In the genomic region with DNA sequence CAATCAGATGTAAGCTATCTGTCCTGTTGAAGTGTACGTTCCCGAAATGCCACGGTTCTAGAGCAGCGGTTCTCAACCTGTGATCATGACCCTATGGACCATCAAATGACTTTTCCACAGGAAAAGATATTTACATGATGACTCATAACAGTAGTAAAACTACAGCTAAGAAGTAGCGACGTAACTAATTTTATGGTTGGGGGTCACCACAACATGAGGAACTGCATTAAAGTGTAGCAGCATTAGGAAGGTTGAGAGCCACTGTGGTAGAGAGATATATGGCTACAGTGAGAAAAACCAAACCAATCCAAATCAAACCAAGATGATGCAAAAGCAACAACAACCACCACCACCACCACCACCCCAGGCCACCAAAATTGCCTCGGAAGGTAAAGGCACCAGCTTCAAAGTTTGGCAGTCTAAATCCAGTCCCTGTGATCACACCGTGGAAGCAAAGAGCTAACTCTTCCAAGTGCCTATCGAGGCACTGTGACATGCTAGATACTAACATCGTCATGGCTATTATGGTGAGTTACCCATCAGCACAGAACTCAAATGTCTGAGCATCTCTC, we compare ENCODE assay signal across 16 mouse cellular contexts. TPM values are rescaled to one million over a fixed set of nuclear protein-coding genes. Genes with fewer than 3 reads are reported as not detected.
DNase-seq lines count a peak whose midpoint lies in the region; TF ChIP-seq lines count a peak whose summit lies in the region.
"Had no signal": no experiment of that assay in that cellular context is flagged by ENCODE, and none has a peak within 500 bp of the region (broad histone marks: within the 10 kb centered on the region; RNA-seq: fewer than 3 reads in every experiment).

No protein-coding gene starts in this region.

- no peaks in the 10 kb centered on the region for H3K79me2 ChIP-seq in CH12.LX (replicated peaks; ENCODE audit: control insufficient read depth, extremely low read depth, insufficient read depth, poor library complexity, severe bottlenecking)

- peak overlapping the region; percentile 76 for H3K9ac ChIP-seq in CH12.LX (ENCODE audit: insufficient read depth, low read depth)

- peak overlapping the region; percentile 85 for H3K4me2 ChIP-seq in CH12.LX (ENCODE audit: insufficient read depth, low read depth, poor library complexity, severe bottlenecking)

- peak; percentile 99 for TF ChIP-seq EP300 in CH12.LX (IDR thresholded peaks at IDR 0.05; ENCODE audit: low read length)

- H3K27me3 ChIP-seq in CH12.LX (replicated peaks), result no peaks in the 10 kb centered on the region

- peak overlapping the region; percentile 77 for H3K27ac ChIP-seq in CH12.LX (ENCODE audit: insufficient read depth, low read depth)

- no peak for TF ChIP-seq CTCF in CH12.LX (conservative IDR thresholded peaks at IDR 0.05 in 1 of 2, IDR thresholded peaks at IDR 0.05 in 1 of 2; ENCODE audit: low read depth in 2 of 2, low read length in 2 of 2)

- dilution Hi-C loops in CH12.LX (cut with MboI; ENCODE audit: extremely low pct_ligation_motif_present, extremely low pct_unique_long_range_greater_than_20kb, low sequenced_read_pairs), result no loop called here

- H3K36me3 ChIP-seq in CH12.LX (replicated peaks in 1 of 2; ENCODE audit: control insufficient read depth in 1 of 2, insufficient read depth in 1 of 2, low read length in 1 of 2), result no peaks in the 10 kb centered on the region
- H3K36me3 ChIP-seq: G1E had no signal

- no peaks in the 10 kb centered on the region for H3K9me3 ChIP-seq in CH12.LX (replicated peaks; ENCODE audit: low read length)
- H3K9me3 ChIP-seq: G1E had no signal

- peak overlapping the region; percentile 20 to 67 (median 25) for H3K4me3 ChIP-seq in CH12.LX (replicated peaks in 1 of 3; ENCODE audit: low read depth in 2 of 3, low read length in 2 of 3, poor library complexity in 1 of 3)

- DNase-seq in heart, adult 11 months, result peak; percentile 52
- no peak for DNase-seq in heart, adult 9 months (ENCODE audit: low spot score in 2 of 2)
- peak; percentile 83 for DNase-seq in CH12.LX (ENCODE audit: extremely low read depth)
- DNase-seq in adrenal gland, postnatal 36 days, result no peak
- DNase-seq: adrenal gland, adult 2 months; adrenal gland, adult 8-10 months; adrenal gland, postnatal 10 days; adrenal gland, postnatal 14 days; adrenal gland, postnatal 25 days; B cell, adult 2 months; cerebellum, adult 11 months; cerebellum, adult 11-12 months; cerebellum, adult 18-20 months; cerebellum, adult 2 months; cerebellum, adult 8-10 months had no signal

- no peak for TF ChIP-seq POLR2A in CH12.LX (IDR thresholded peaks at IDR 0.05; ENCODE audit: low read depth, low read length)

- in situ Hi-C loops in CH12.LX (cut with MboI; ENCODE audit: low pct_ligation_motif_present, low pct_unique_long_range_greater_than_20kb, low sequenced_read_pairs), result loop anchor here (5.0 to 25.0 kb wide), 2 partner anchors 301 to 726 kb away; no protein-coding TSS in a partner anchor

- TF ChIP-seq RAD21 in CH12.LX (IDR thresholded peaks at IDR 0.05; ENCODE audit: low read depth, low read length), result no peak; the same call in 1 of the 2 replicates

- H3K4me1 ChIP-seq in CH12.LX (ENCODE audit: control insufficient read depth in 1 of 2, insufficient read depth in 2 of 2), result peaks cover 7 to 32% of the 10 kb centered on the region in 2 experiments; a peak in 3 of 4 replicates

TF ChIP-seq in CH12.LX, 34 proteins besides CTCF, POLR2A, EP300 and RAD21:
- TF ChIP-seq PAX5 (IDR thresholded peaks at IDR 0.05; ENCODE audit: low read length), result no peak
- no peak for TF ChIP-seq ZKSCAN1 (IDR thresholded peaks at IDR 0.05; ENCODE audit: borderline replicate concordance, low read depth, low read length)
- TF ChIP-seq UBTF (IDR thresholded peaks at IDR 0.05; ENCODE audit: low read depth, low read length), result no peak
- TF ChIP-seq ELF1 (IDR thresholded peaks at IDR 0.05; ENCODE audit: low read depth, low read length), result peak; percentile 32; the same call in 1 of the 2 replicates
- no peak for TF ChIP-seq ZMIZ1 (IDR thresholded peaks at IDR 0.05; ENCODE audit: low read depth, low read length)
- TF ChIP-seq USF2 (conservative IDR thresholded peaks at IDR 0.05; ENCODE audit: low read depth, low read length), result no peak
- TF ChIP-seq ZNF384 (IDR thresholded peaks at IDR 0.05; ENCODE audit: low read depth, low read length), result no peak
- peak; percentile 74 for TF ChIP-seq TBP (conservative IDR thresholded peaks at IDR 0.05; ENCODE audit: low read depth, low read length)
- peak; percentile 82 for TF ChIP-seq SIN3A (IDR thresholded peaks at IDR 0.05; ENCODE audit: low read length)
- TF ChIP-seq SMC3 (IDR thresholded peaks at IDR 0.05; ENCODE audit: low read depth, low read length), result no peak; the same call in none of the 2 replicates
- TF ChIP-seq MAZ (IDR thresholded peaks at IDR 0.05; ENCODE audit: low read depth, low read length), result peak; percentile 96
- TF ChIP-seq MXI1 (IDR thresholded peaks at IDR 0.05; ENCODE audit: low read depth, low read length), result peak; percentile 65; the same call in 1 of the 2 replicates
- no peak for TF ChIP-seq E2F4 (IDR thresholded peaks at IDR 0.05; ENCODE audit: insufficient replicate concordance, low read depth, low read length)
- TF ChIP-seq MAX (IDR thresholded peaks at IDR 0.05; ENCODE audit: low read length), result peak; percentile 62; the same call in 1 of the 2 replicates
- peak; percentile 73; the same call in 1 of the 2 replicates for TF ChIP-seq RCOR1 (conservative IDR thresholded peaks at IDR 0.05; ENCODE audit: low read depth, low read length)
- TF ChIP-seq KAT2A (IDR thresholded peaks at IDR 0.05; ENCODE audit: insufficient replicate concordance, low read length), result 0 out of 2 replicates have a peak, but pooled peaks have one; percentile 59
- TF ChIP-seq USF1 (IDR thresholded peaks at IDR 0.05; ENCODE audit: low read depth, low read length), result no peak
- no peak for TF ChIP-seq GABPA (IDR thresholded peaks at IDR 0.05; ENCODE audit: insufficient replicate concordance, low read depth, low read length)
- TF ChIP-seq NRF1 (IDR thresholded peaks at IDR 0.05; ENCODE audit: low read depth, low read length), result no peak; the same call in 1 of the 2 replicates
- peak; percentile 100 for TF ChIP-seq JUND (conservative IDR thresholded peaks at IDR 0.05; ENCODE audit: low read depth, low read length)
- TF ChIP-seq MAFK (IDR thresholded peaks at IDR 0.05; ENCODE audit: insufficient replicate concordance, low read length), result peak; percentile 78; the same call in 1 of the 2 replicates
- TF ChIP-seq MEF2A (IDR thresholded peaks at IDR 0.05; ENCODE audit: borderline replicate concordance, low read depth, low read length), result peak; percentile 95
- TF ChIP-seq ETS1 (conservative IDR thresholded peaks at IDR 0.05; ENCODE audit: low read depth, low read length), result peak; percentile 93
- TF ChIP-seq CHD2 (IDR thresholded peaks at IDR 0.05; ENCODE audit: low read length), result peak; percentile 62; the same call in 1 of the 2 replicates
- TF ChIP-seq TCF12 (IDR thresholded peaks at IDR 0.05; ENCODE audit: low read depth, low read length), result peak; percentile 89
- TF ChIP-seq CHD1 (IDR thresholded peaks at IDR 0.05; ENCODE audit: low read depth, low read length), result no peak; the same call in 1 of the 2 replicates
- TF ChIP-seq HCFC1 (IDR thresholded peaks at IDR 0.05; ENCODE audit: low read depth, low read length), result peak; percentile 43; the same call in 1 of the 2 replicates
- TF ChIP-seq POLR2AphosphoS2 (IDR thresholded peaks at IDR 0.05; ENCODE audit: low read depth, low read length), result no peak
- TF ChIP-seq IRF4 (IDR thresholded peaks at IDR 0.05; ENCODE audit: low read depth, low read length), result peak; percentile 100
- 0 out of 2 replicates have a peak, but pooled peaks have one; percentile 15 for TF ChIP-seq NELFE (IDR thresholded peaks at IDR 0.05; ENCODE audit: low read depth, low read length)
- peak; percentile 78 for TF ChIP-seq BHLHE40 (IDR thresholded peaks at IDR 0.05; ENCODE audit: low read depth, low read length)
- TF ChIP-seq ZC3H11A (IDR thresholded peaks at IDR 0.05; ENCODE audit: low read depth, low read length), result no peak
- TF ChIP-seq JUN (IDR thresholded peaks at IDR 0.05; ENCODE audit: insufficient read depth, low read depth, low read length), result peak; percentile 95
- TF ChIP-seq MYC (IDR thresholded peaks at IDR 0.05; ENCODE audit: low read depth, low read length), result 0 out of 2 replicates have a peak, but pooled peaks have one; percentile 49
TF ChIP-seq in CH12.LX: peak in this region for 20.

RNA-seq across cellular contexts. Expression of gene Meis1, which starts 17.9 kb away (rescaled TPM):
- 1.9 and 3.6 TPM in 2 replicates for total RNA-seq in CH12.LX (2012; rRNA removed)
- 0.19 and 0.47 TPM in 2 replicates for total RNA-seq in CH12.LX (2014; rRNA removed)
- polyA plus RNA-seq in CH12.LX (2012; ENCODE audit: insufficient read length, low read depth), result 0.64 and 0.81 TPM in 2 replicates
- total RNA-seq in adrenal gland, postnatal 36 days (2021), result 10 to 100 TPM; 56.0 to 57.4 TPM

Comparison
In these comparisons a context has a peak if more than half of its experiments do, and no peak if none do; other contexts are left out.
1. DNase-seq: peak in heart, adult 11 months (single experiment) and CH12.LX (single experiment); none in heart, adult 9 months (0 of 2) and adrenal gland, postnatal 36 days (0 of 2).
2. RNA of gene Meis1, which starts 17.9 kb away (total RNA-seq): 56.0 to 57.4 TPM in adrenal gland, postnatal 36 days; 0.19 to 3.6 TPM in CH12.LX; every median in the first group is over 10 times any median in the second.